Mouse (Mus musculus): ENCODE results near the gene Ap1s3.
"Not testable (repeated sequence)": the region's sequence is repeated elsewhere in the genome, so short reads cannot be mapped to it uniquely, and the experiment has no call there.

Gene Ap1s3

DNA sequence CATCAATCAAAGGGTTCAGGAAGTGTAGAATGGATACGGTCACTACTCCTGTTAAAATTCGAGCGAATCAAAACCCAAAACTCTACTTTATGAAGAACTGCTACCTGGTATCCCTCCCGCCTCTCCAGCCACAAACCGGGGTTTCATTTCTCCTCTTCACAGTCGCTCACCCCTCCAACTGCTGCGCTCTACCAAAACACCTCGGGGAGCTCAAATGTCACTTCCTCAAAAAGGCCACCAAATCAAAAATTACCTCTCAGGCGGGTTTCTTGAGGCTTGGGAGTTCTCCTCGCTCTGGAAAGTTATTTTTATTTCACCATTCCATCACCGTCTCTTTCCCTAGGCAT lies 603 bp downstream of the Ap1s3 start:
- in situ Hi-C loops (cut with MboI, MseI), result no loop called here

DNA sequence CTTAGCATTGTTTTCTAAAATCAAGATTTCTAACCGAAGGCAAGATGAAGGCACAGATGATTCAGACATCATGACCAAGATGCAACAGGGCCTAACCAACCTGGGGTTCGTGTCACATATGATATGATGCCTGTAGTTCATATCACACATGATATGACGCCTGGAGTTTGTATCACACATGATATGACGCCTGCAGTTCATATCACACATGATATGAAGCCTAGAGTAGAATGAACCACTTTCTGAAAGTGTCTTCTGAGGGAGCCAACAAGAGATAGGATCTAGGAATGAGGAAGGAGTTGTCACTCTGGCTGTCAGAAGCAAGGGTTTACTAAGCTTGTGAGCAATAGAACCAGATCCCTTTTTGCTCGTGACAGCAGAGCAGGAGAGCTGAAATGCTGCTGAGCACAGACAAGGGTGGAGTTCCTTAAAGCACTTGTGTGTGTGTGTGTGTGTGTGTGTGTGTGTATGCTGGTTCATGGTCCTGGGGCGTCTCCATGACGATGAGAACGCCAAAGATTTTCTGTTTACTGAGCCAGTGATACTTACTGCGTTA lies 2.3 kb downstream of the Ap1s3 start:
- in situ Hi-C loops (cut with MboI, MseI), result no loop called here

DNA sequence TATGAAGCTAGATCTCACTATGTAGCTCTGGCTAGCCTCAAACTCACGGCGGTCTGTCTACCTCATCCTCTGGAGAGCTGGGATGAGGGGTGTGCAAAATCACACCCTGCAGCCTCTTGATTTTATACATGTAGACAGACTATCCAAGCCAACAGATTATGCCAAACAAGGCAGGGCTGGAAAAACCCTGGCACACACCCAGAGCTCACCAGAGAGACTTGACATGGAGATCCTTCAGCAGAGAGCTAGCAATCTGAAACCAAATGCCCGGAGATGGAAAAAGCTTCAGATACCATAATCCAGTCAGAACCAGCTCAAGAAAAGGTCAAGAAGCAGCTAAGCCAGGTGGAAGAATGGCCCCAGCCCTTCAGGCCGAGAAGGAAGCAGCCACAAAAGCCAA lies 6.9 kb downstream of the Ap1s3 start:
- in situ Hi-C loops (cut with MboI, MseI), result no loop called here

DNA sequence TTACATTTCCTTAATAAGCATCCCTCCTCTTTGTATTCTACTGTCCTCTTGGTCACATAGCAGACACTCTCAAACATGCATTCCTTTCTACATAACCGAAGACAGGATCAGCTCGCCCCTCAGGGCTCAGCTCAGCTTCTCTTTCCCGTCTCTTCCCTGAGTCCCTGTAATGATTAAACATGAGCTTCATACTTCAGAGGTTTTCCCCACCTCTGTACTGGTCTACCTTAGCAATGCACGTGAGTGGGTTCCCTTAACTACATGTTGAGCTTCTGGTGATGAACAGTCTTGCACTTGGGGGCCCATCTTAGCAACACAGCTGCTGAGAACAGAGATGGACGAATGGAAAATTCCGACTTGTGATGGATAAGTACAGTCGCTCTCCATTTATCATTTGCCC lies 12.2 kb downstream of the Ap1s3 start:
- in situ Hi-C loops (cut with MboI, MseI), result no loop called here

DNA sequence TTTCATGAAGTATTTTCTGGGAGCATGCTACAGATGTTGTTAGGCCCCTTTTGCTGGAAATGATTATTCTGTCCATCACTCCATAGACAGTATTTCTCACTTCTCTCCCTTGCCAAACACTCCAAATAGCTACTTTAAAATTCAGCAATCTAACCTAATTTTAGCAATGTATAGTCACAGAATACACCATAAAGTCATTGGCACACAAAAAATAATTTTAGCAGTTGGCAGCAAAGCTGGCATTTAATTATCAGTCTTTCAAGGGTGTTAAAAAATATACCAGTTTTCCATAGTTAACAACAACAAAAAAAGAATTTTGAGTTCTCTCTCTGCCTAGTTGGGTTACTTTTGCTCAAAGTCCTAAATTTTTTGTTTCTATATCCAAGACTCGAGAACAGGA lies 14.4 kb downstream of the Ap1s3 start:
- in situ Hi-C loops (cut with MboI, MseI), result no loop called here

DNA sequence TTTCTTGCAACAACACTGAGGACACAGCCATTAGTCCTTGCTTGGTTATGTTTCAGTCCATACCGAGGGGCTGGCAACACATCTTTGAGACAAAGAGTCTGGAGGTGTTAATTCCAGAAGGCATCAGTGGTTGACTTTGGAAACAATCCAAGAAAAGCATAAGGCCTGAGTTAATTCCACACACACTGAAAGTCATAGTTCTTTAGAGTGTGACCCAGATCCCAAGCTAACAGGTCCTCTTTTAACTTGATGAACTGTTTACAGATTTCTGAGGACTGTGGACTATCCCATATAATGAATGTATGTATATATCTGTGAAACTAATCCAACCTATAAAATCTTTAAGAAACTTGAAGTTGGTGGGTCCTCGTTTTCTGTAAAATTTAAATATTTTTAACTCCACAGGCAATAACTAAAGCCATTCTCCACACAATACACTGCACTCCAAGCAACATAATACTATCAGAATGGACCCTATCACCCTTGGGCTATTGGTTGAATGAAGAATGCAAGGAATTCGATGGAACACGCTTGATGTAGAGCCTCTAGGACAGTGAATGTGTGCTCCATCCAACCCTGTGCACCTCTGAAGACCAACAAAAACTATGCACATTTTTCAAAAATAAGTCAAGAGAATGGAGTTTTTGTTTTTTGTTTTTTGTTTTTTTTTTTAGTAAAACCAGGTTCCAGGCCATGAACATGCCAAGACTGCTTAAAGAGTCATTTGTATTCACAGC lies 15.8 kb downstream of the Ap1s3 start:
- in situ Hi-C loops (cut with MboI, MseI), result no loop called here

DNA sequence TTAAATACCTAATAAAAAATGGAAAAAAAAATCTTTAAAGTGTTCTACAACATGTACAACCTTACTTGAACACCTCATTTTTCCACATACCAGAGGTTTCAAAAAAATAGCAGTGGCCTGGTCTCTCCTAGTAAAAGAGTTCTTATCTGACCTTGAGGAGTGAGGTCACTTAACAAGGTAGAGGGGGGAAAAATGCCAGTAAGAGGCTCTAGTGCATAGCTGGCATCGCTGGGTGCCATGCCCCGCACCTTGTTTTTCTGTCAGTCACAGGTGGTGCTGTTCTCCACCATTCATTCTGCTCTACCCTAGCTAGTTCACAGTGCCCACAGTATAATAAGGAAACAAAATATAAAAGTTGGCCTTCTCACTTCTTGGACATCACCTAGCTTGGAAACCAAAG lies 16.8 kb downstream of the Ap1s3 start:
- in situ Hi-C loops (cut with MboI, MseI), result no loop called here

DNA sequence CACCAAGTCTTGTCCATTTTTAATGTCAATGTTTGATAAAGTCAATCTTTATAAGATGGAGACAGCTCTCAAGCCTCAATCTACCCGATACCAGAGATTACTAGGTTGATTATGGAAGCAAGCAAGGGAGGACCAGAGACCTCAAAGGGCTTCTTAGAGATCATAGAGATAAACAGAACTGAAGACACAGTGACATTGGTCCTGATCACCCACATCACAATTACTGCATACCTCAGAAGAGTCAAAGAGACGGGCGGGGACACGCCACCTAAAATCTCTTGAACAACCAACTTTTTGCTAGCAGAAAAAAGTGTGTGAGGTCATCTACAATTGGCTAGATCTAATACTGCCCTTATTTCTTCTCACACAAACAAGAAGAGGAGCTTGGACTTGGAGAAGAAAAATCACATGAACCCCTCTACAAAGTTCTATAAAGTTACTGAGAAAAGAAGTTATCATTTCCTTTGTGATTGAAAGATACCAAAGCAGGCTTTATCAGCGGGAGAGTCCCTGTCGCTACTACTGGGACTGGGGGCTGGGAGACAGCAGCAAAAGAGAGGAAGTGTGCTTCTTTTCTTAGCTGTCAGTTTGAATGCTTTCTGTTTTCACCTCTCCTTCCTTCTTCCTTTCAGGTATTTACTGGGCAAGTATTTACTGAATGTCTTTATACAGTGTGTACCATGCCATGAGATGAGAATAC lies 28.2 kb downstream of the Ap1s3 start:
- in situ Hi-C loops (cut with MboI, MseI), result no loop called here

DNA sequence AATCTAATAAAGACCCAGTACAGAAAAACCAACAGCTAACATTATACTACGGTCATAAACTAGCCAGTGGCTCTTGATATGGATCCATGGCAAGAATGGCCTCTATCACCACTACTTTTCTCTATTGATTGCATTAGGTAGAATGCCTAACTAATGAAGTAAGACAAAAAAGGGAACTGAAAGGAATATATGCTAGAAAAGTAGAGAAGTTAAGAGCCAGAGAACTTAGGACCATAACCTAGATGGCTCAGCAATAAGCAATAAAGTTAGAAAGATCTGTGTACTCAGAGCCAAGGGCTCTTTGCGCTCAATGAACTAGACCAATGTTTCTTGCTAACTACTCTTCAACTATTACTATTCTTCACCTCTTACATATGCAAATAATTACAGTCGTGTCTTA lies 29.1 kb downstream of the Ap1s3 start:
- in situ Hi-C loops (cut with MboI, MseI), result no loop called here

DNA sequence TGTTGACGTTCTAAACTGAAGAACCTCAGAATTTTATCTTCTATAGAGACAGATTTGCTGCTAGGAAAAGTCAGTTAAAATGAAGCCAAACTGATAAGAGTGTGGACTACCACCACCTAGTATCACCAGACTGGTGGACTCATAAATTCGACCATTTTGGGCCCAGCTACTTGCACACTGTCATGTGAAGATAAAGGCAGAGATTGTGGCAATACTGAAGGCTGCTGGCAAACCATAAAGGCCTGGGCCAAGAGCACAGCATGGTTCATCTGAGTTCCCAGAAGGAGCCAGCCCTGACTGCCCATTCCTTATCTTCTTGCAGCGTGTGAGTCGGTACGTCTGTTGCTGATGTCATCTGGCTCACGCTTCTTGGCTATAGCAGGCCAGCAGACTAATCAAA lies 30.4 kb downstream of the Ap1s3 start:
- in situ Hi-C loops (cut with MboI, MseI), result no loop called here

DNA sequence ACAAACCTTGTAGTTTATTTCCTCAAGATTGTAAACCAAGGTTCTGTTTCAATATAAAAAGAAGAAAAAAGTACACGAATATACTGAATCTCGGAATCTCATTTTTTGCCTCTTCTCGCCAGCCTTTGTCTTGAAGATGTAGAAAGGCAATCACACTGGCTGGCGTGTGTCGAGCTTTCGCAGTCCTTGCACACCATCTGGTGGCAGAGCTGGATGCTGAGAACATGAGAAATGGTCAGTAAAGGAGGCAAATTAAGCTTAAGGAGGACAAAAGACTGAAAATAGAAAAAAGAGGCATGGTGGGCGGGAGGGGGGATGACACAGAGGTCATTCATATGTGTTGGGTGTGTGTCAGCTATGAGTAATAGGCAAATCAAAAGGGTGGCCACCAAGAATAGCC lies 31.6 kb downstream of the Ap1s3 start:
- in situ Hi-C loops (cut with MboI, MseI), result no loop called here

DNA sequence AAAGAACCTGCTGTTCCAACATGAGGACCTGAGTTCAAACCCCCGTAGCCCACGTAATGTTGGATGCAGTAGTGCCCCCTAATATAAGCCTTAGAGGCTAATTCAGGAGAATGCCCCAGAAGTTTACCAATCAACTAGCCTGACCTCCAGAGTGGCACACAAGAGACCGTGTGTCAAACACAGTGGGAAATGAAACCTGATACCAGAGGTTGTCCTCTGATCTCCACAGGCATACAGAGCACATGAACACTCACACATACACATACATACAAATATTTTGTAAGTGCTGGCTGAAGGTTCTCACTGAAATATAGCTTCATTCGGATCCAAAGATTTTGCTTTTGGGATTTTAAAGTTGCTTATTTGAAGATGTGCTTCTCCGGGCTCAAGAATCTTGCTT lies 32.1 kb downstream of the Ap1s3 start:
- in situ Hi-C loops (cut with MboI, MseI), result no loop called here

DNA sequence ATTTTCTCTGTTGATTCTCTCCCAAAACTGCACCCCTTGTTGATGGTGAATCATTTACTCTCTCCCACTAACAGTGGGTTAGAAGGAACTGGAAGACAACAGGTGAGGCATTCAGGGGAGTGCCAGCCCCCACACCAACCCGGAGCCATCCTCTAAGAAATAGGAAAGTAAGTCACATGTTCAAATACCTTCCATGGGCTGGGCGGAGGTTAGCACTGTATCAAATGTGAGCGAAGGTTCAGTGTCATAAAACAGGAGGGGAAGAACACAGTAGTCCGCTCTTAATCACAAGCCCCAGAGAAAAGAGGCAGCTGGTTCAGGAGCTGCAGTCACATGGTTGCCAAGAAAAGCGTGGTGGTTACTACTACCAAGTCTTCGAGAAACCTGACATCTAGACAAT lies 32.7 kb downstream of the Ap1s3 start:
- in situ Hi-C loops (cut with MboI, MseI), result no loop called here

DNA sequence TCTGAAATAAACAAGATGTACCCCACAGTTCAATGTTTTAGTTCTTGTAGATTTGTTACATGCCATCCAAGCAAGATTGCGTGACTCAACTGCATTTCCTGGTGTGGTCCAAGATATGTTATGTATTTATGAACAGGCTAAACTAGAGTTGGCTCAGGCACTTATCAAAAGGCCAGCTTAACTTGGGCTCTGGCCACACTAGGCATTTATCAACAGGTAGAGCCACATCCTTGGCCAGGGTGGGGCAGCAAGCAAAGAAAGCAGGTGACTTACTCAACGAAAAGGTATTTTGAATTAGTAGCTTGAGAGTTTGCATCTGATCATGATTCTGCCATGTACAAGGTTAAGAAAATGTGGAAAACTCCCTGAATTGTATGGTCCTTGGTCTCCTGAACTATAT lies 34.0 kb downstream of the Ap1s3 start:
- in situ Hi-C loops (cut with MboI, MseI), result no loop called here

DNA sequence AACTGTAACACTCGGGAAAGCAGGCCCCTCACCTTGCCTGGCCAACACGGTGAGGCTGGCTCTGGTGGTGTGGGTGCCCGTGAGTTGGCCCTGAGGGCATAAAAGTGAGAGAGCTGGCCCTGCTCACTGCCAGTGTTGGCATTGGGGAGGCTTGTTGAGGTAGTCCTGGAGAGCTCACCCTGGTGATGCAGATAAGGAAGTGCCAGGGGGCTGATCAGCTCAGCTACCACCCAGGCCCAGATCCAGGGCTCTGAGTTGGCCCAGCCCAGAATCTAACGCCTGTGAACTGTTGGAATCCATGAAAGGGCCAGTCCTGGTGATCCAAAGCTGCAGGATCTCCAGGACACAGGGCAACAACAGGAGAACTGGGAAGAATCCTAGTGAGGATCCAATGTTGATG lies 40.3 kb downstream of the Ap1s3 start:
- in situ Hi-C loops (cut with MboI, MseI), result no loop called here

DNA sequence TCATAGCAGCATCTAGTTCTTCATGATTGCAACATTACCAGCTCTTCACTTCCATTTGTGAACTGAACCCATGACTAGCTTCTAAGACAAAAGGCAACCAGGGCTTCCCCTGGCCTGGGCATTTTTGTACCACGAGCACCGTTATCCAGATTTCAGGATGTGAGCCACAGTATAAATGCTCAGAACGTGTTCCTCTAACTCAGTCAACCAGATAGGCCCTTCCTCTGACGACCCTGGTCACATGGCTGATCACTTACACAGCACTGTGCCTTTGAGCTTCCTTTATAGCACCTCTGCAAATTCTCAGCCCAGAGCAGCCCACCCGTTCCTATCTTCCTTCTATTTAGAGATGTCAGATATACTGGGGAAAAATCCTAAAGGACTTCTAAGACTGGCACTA lies 42.0 kb downstream of the Ap1s3 start:
- in situ Hi-C loops (cut with MboI, MseI), result no loop called here

DNA sequence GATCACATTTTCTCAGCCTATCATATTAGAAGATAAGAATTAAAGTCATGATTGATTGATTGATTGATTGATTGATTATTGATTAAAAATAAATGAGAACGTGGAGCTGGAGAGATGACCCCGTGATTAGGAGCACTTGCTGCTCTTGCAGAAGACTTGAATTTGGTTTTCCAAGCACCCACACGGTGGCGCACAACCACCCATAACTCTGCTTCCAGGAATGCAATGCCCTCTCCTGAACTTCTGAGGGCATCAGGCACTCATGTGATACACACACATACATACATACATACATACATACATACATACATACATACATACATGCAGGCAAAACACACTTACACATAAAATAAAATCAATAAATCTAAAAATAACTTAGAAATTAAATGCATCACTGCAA lies 45.6 kb downstream of the Ap1s3 start:
- in situ Hi-C loops (cut with MboI, MseI), result no loop called here

DNA sequence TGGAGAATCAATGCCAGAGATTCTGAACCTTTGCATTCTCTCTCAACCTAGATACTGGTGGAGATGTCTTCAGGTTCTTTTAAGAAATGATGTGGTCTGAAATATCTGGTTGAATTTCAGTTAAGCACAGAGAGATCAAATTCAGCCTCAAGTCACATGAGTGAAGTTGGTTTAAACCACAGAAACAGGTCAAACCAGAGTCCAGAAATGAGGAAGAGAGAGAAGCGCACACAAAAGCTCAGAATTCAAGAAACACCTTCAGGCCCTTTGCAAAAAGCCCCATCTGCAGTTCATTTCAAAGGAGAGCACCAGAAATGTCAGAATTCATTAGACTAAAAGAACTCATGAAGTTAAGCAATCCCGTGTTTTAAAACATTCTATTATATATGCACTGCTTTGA lies 52.3 kb downstream of the Ap1s3 start:
- in situ Hi-C loops (cut with MboI, MseI), result loop anchor here in 1 of 2 experiments (10.0 kb wide), 1 partner anchor 1345 kb away; no protein-coding TSS in a partner anchor

DNA sequence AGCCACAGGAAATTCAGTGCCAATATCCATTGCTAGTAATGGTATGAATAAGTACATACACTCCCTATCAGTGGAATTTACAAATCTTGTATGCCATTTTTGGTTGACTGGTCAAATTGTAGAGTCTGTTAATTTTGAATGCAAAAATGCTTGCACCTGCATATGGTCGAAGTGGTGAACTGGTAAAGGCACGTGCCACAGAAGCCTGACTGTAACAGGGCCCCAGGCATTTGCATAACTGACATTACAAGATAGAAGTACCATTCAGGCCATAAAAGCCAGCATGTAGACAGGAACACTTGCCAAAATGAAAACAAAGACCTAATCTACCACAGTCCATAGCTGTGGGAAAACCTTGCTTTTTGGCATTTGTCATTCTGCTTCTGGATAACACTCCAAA lies 55.3 kb downstream of the Ap1s3 start:
- in situ Hi-C loops (cut with MboI, MseI), result loop anchor here in 1 of 2 experiments (10.0 kb wide), 1 partner anchor 1342 kb away; no protein-coding TSS in a partner anchor

DNA sequence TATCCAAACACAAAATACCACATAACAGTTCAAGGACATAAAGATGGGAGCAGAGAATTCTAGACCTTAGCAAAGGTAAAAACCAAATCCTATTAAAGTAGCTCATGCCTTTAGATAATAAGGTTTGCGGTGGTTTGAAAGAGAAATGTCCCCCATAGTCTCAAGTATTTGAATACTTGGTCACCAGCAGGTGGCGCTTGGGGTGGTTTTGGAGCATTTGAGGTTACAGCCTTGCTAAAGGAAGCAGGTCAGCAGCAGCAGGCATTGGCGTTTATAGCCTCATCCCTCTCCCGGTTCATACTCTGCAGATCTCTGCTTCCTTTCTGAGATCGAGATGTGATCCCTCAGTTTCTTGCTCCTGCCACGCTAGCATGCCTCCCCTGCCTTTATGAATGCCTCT lies 57.3 kb downstream of the Ap1s3 start:
- in situ Hi-C loops (cut with MboI, MseI), result loop anchor here in 1 of 2 experiments (10.0 kb wide), 1 partner anchor 1340 kb away; no protein-coding TSS in a partner anchor

DNA sequence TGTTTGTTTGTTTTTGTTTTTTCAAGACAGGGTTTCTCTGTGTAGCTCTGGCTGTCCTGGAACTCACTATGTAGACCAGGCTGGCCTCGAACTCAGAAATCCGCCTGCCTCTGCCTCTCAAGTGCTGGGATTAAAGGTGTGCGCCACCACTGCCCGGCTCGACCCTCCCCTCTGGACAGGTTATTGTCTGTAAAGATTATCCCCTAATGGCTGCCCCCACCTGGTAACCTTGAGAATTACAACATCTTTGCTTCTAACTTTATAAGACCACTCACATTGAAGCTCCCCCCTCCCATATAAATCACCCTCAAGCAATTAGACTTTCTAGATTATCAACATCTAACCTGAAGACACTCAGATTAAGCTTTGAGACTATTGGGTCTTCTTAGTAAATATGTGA lies 60.5 kb downstream of the Ap1s3 start:
- in situ Hi-C loops (cut with MboI, MseI), result loop anchor here in 1 of 2 experiments (10.0 kb wide), 1 partner anchor 1336 kb away; no protein-coding TSS in a partner anchor

DNA sequence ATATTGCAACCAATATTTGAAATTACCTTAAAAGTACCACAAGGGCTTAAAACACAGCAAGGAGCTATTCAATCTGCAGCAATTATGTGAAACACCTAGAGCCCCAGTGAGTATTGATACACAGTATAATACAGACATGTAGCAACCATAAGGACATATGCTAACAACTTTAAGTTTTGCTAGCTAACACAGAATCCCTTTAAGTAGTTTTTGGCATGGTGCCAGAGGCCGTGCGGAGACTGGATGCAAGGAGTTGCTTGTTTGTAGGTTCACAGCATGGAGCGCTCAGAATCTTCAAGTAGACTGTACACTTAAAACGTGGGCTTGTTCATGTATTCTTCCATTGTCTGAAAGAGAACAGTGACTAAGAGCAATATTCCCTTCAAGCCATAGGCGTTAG lies 62.9 kb downstream of the Ap1s3 start:
- in situ Hi-C loops (cut with MboI, MseI), result not testable (repeated sequence)

DNA sequence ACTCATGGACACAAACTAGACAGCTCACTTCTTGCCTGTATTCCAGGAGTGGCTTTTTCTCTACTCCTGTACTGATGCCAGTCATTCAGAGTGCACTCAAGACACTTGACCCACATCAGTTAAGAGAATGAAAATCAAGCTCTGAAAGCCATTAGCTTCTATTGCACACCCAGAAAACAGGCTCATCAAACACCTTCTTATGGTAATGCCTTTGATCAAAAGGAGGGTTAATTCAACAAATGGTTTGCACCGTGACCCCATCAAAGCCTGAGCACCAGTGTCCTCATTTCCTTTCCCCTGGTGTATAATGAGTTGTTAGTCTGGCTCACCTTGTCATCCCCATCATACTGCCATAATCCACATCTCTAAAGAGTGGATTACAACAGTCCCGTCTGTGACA lies 69.3 kb downstream of the Ap1s3 start:
- in situ Hi-C loops (cut with MboI, MseI), result no loop called here

Measured in T-helper 17 cell (primary cell).